Mouse (Mus musculus): ENCODE data around the gene Higd1c. TPM values are rescaled to one million over a fixed set of nuclear protein-coding genes. Genes with fewer than 3 reads are reported as not detected.
A peak's percentile ranks its signal among the peaks of the same experiment; 100 is the strongest.
"Not testable (repeated sequence)": the region's sequence is repeated elsewhere in the genome, so short reads cannot be mapped to it uniquely, and the experiment has no call there.

Higd1c gene
- total RNA-seq, 2 experiments from 2014 or later = not detected

DNA sequence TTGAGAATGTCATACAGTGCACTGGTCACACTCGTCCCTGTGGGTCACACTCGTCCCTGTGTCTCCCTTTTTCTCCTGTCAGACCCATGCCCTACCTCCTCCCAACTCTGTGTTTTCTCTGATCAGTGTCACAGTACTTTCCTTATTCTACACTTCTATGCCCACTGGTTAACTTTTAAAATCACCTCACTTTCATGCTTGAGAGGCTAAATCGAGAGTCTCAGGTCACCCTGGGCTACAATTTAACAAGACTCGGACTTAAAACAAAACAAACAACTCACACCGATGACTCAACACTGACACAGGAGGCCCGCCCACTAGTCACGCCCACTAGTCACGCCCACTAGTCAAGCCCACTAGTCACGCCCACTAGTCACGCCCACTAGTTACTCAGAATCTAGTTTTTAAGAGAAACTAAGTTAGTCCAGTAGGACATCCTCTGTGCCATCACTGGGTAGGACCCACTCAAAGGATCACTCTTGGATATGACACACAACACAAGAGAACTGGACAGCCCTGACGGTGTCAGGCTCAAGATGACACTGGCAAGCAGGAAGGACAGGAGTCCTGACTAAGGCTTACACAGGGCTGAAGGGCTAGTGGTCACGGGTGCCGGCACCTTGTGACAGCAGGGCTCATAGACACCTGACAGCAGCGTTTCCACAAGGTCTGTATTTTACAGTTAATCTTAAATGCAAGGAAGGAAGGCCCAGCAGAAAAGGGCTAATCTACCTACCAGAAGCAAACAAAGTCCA lies 46.8 kb downstream of the Higd1c start:
- DNase-seq (ENCODE audit: low spot score) = peak; percentile 36

DNA sequence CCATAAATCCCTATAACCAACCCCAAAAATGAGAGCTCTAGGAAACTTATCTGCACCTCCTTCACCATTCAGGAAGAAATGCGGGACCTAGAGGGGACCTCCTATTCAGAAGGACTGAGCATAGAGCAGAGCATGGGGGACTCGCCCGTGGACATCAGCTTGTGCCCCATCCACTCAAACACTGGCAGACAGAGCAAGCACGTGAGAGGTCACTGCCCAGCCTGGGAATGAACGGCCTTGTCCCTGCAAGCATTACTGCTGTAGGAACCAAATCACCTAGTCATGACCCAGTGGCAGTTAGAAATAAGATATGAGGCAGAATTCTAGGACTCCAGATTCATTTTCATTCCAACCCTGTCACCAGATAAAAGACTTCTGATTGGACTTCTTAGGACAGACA lies 47.4 kb downstream of the Higd1c start:
- DNase-seq (ENCODE audit: low spot score) = no peak

DNA sequence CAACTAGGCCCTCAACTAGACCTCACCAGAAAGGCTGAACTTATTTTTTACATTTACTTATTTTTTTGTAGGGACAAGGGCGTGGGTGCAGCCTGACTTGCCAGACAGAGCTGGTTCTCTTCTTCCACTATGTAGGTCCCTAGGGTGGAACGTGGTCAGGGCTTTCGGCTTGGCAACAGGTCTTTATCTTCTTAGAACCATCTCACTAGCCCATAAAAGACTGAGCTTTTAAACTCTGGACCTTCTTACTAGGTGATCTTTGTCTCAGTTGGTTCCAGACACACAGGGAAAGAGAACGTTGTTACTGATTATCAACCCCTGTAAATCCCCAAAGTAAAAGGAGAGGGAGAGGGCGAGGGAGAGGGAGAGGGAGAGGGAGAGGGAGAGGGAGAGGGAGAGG lies 49.0 kb downstream of the Higd1c start:
- DNase-seq (ENCODE audit: low spot score) = no peak

GRCm38 (mm10) chr15:100414011-100414410 lies 49.7 kb downstream of the Higd1c start:
- DNase-seq (ENCODE audit: low spot score) = peak; percentile 62

DNA sequence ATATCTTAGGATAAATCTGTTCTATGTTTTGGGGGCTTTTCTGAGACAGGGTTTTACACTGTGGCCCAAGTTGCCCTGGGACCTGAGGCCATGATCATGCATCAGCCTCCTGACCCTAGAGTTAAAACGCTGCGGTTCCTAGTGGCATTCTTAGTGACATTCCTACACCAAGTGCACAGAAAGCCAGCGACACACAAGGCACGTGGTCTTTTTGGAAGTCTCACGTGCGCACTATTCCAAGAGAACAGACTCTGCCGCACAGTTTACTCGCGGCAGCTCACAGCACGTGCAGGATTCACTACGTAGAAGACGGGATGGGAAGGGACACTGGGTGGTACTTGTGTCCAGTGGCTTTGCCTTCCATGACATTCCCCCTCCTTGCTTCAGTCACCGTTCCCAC lies 50.6 kb downstream of the Higd1c start:
- DNase-seq (ENCODE audit: low spot score) = no peak

DNA sequence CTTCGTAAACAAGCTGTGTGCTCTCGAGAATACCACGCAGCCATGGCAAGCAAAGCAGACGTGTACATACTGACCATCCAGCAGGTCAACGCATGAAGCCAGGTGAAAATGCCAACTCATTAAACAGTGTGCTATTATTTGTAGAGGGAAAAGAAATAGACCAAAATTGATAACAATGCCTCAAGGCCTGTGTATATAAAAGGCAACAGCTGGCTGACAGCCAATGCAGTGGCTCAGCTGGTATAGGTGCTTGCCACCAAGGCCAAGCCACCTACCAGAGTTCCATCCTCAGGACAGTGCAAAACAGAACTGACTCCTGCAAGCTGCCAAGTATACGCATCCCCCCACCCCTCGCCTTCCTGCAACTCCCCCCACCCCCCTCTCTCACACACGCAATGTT lies 51.3 kb downstream of the Higd1c start:
- DNase-seq (ENCODE audit: low spot score) = no peak

- no peak for DNase-seq (ENCODE audit: low spot score)
These were observed 53.6 kb downstream of the Higd1c start for GRCm38 (mm10) chr15:100417854-100418450.

GRCm38 (mm10) chr15:100419311-100419710 lies 55.0 kb downstream of the Higd1c start:
- DNase-seq (ENCODE audit: low spot score) = peak; percentile 51

DNA sequence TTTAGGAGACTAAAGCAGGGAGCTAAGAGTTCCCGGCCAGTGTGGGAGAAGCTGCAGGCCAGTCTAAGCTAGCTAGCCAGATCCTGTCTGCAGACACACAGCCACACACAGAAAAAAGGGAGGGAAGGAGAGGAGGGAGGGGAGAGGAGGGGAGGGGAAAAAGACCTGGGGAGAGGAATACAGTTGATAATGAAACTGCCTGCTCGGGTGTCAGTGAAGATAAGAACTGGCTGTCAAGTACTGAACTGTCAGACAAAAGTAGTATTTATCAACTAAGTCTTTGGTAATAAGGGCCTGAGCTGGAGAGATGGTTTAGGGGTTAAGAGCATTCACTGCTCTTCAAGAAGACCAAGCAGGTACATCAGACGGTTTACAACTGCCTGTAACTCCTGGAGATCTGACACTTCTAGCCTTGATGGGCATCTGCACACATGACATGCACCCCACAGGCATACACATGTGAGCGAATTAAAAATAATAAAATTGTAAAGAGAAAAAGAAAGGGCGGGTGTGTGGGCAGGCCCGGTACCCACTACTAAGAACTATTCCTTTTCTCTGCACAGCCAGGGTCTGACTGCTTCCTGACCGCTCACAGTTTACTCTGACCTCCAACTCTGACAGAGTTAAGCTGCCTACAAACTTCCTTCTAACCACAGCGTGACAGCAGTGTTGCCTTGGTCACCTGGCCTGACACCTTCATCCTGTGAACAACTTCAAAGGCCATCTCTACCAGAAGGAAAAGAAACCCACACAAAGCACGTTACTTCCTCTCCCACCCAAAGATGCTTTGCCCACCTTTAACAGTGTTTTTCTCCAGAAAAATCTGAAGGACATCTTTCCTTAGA lies 55.8 kb downstream of the Higd1c start:
- no peak for DNase-seq (ENCODE audit: low spot score)

- no peak for DNase-seq (ENCODE audit: low spot score)
These were observed 56.9 kb downstream of the Higd1c start for GRCm38 (mm10) chr15:100421059-100421757.

- DNase-seq (ENCODE audit: low spot score) = not testable (repeated sequence)
These were observed 57.4 kb downstream of the Higd1c start, which contains the start of gene Gm5475 for GRCm38 (mm10) chr15:100421758-100422197. Gene Gm5475, plus strand, starts transcription at chr15:100422147.

DNA sequence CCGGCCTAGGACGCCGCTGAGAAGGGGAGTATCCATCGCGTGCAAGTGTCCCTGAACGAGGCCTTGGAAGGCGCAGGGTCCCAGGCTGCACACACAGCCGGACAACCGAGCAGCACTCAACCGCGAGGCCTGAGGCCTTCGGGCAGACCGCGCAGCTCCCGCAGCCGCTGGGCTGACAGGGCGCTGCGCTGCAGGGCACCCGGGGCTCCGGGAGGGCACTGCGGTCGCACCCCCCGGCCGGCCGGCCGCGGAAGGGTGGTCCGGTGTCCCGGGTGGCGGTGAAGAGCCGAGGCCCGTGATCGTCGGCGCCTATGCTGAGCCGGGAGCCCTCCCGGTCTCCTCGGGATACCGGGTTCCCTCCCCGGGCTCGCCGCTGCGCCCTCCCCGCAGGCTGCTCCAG lies 58.1 kb downstream of the Higd1c start:
- no peak for DNase-seq (ENCODE audit: low spot score)

DNA sequence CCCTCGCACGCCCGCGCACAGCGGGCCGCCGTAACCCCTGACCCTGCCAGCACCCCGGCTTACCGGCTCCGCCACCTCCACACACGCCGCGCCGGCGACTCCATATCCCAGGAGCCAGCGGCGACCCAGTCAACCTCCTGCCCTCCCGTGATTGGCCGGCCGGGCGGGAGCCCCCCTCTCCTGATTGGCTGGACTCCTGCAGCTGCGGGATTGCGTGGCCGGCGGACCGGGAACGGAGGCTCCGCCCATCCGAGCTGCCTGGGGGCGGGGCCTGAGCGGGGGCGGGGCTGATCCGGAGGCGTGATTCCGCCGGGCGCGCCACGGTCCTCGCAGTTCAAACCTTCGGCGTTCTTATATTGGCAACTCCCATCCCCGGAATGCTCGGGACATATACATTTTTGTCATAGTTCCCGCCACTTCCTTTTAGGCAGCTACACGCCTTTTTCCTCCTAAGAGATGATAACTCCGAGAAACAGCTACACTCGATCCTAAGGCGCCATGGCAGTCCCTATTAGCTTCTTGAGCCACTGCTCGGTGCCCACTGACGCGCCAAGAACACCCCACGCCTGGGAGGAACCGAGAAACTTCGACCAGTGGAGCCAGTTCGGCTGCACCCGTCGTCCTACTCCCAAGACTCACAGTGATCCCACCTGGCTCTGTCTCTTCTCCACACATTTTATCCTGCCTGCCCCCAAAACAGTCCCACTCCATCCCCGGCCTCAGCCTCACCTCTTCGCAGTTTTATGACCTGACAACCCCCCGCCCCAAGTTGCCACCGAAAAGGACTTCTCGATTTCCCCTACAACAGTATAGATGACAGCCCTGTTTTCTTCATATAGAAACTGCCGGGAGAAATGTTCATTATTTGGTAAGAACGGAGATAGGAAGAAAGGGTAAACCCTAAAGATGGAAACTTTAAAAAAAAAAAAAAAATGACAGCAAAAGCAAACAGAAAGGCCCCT lies 58.8 kb downstream of the Higd1c start:
- DNase-seq (ENCODE audit: low spot score) = peak; percentile 97

DNA sequence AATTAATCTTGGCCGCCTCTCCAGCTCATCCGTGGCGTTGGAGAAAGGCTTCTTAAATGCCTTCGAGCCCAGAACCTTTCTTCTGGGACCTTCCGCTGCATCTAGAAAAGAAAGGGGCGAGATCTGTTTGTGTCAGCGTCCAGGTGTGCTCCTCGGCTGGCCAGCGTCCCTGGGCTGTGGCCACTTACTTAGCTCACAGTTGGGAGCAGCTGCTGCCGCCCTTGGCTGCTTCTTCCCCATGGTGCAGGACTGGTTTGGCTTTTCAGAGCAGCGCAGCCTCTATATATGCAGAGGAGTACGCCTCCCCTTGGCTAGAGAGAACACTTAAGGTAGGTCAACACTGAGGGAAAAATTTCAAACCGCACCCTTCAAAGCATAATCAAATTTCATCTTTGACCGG lies 59.6 kb downstream of the Higd1c start:
- peak; percentile 27 for DNase-seq (ENCODE audit: low spot score)

DNA sequence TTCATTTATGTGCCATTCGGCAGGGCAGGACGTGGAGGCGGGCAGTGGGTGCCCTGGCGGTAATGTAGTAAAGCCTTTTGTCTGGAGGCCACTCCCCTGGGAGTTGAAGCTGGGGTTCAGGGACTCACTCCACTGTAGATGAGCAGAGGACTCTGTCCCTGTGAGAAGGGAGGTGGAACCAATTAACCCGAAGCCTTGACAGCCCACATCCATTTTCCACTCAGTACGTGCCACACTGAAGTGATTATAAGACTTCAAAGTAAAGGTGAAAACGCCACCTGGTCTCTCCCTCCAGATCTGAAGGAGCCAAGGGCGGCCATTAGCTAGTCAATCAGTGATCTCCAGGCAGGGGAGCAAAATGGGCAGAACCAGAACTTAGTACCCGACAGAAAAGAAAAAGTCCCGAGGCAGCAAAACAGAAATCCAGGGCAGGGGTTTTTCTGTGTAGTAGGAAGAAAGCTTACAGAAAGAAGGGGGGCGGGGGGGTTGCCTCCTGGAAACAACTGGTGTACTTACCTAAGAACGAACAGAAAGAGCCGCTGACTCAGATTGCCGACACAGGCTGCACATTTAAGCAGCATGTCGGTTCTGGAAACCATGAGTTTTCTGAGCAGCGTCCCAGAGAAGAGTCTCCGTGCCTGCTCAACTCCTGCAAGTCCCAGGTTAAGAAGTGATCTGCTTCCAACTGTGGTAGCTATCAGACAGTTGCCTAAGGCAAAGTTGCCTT lies 60.2 kb downstream of the Higd1c start, which contains the start of gene Slc11a2:
Gene Slc11a2, minus strand, starts transcription at position 677 of the 727 bp plus-strand sequence.
- no peak for DNase-seq (ENCODE audit: low spot score)

GRCm38 (mm10) chr15:100428296-100428905 lies 64.1 kb downstream of the Higd1c start:
- DNase-seq (ENCODE audit: low spot score) = no peak

DNA sequence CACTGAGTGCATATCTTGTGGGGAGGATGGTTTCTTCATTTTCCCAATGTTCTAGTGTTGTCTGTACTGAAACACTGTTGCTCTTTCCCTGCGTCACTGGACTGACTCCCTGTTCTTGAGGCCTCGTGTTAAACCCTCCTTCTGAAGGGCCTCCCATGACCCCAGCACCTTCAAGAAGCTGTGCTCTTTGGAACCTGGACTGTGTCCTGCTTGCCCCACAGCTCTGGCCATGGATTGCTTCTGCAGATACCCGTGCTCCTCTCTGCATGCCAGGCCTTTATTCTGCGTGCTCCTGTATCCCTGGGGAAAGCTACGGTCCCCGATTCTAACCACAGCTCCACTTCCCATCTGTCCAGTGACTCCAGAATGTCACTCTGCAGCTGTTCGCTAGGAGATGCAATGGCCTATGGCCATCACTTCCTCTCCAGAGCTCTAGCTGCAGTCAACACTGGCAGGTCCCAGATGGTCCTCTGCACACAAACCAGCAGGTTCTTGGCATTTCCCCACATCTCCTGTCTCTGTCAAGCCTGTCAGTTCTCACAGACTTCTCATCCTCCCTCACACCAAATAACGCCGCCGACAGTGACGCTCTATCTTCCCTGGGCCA lies 65.7 kb downstream of the Higd1c start:
- no peak for DNase-seq (ENCODE audit: low spot score)

DNA sequence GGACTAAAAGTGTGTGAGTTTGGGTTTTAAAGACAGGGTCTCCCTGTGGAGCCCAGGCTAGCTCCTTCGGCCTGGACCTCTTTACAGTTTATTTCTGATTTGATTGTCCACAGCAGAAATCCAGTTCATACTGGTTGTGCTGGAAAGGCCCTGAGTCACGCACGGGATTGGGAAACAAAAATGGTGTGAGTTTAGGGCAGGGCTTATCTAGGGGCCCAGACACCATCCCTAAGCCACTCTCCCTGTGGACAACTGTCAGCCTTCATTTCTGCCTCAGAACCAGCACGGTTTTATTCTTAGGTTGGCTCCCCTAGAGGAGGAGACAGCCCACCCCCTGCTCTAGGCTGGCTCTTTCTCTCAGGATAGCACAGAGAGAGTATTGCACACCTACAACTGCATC lies 68.9 kb downstream of the Higd1c start:
- no peak for DNase-seq (ENCODE audit: low spot score)

All from gastrocnemius, adult 18-20 months (tissue).